Mouse (Mus musculus) heart, embryonic 12.5 days (tissue): ENCODE results near the gene Pex5l. TPM values are rescaled to one million over a fixed set of nuclear protein-coding genes. Genes with fewer than 3 reads are reported as not detected.

Experiments used
- ATAC-seq: fragments of 200-750 bp; cut with Nextera tagmentation; 2 replicates; pipeline ENCODE4 v1.8.0; 2017; ENCODE audit warnings: moderate TSS enrichment, moderate library complexity; ENCODE audit not compliant: insufficient number of reproducible peaks, low FRiP score
- H3K27ac ChIP-seq: fragments of 300-500 bp; sonication (generic); 2 replicates; pipeline ENCODE4 v1.5.1; 2016; ENCODE audit warnings: mild to moderate bottlenecking, moderate library complexity; ENCODE audit not compliant: poor library complexity, severe bottlenecking
- H3K27me3 ChIP-seq: fragments of 300-500 bp; sonication (generic); replicated peaks from 2 replicates; pipeline ENCODE4 v1.6.1; 2016; ENCODE audit warnings: mild to moderate bottlenecking, moderate library complexity
- H3K36me3 ChIP-seq: fragments of 300-500 bp; sonication (generic); 2 replicates; pipeline ENCODE4 v1.6.1; 2016; ENCODE audit warnings: mild to moderate bottlenecking, moderate library complexity
- H3K4me1 ChIP-seq: fragments of 300-500 bp; sonication (generic); replicated peaks from 2 replicates; pipeline ENCODE4 v1.6.1; 2016; ENCODE audit warnings: mild to moderate bottlenecking
- H3K4me2 ChIP-seq: fragments of 300-500 bp; sonication (generic); 2 replicates; pipeline ENCODE4 v1.6.1; 2016; ENCODE audit warnings: mild to moderate bottlenecking, moderate library complexity
- H3K4me3 ChIP-seq: fragments of 300-500 bp; sonication (generic); 2 replicates; pipeline ENCODE4 v1.5.1; 2016; ENCODE audit warnings: mild to moderate bottlenecking
- H3K9ac ChIP-seq: fragments of 300-500 bp; sonication (generic); 2 replicates; pipeline ENCODE4 v1.6.1; 2016; ENCODE audit warnings: mild to moderate bottlenecking, moderate library complexity
- H3K9me3 ChIP-seq: fragments of 300-500 bp; sonication (generic); replicated peaks from 2 replicates; pipeline ENCODE4 v1.6.1; 2016; ENCODE audit warnings: mild to moderate bottlenecking, moderate library complexity
- WGBS: fragments of 180-500 bp; shearing (Covaris S2); methylation state at CpG from one replicate; pipeline ENCODE4 v1.1.7; 2016; 5-methylcytosine and 5-hydroxymethylcytosine counted together
- polyA plus RNA-seq: library from polyadenylated mRNA; unstranded; fragments of >200 nt; fragmentation: Nextera tagmentation; extraction: Ambion mirVana; gene quantifications from 2 replicates; pipeline ENCODE4 v1.2.1, GENCODE M21; 2016

Pex5l gene
- polyA plus RNA-seq, 1 experiment from 2014 or later: not detected

DNA sequence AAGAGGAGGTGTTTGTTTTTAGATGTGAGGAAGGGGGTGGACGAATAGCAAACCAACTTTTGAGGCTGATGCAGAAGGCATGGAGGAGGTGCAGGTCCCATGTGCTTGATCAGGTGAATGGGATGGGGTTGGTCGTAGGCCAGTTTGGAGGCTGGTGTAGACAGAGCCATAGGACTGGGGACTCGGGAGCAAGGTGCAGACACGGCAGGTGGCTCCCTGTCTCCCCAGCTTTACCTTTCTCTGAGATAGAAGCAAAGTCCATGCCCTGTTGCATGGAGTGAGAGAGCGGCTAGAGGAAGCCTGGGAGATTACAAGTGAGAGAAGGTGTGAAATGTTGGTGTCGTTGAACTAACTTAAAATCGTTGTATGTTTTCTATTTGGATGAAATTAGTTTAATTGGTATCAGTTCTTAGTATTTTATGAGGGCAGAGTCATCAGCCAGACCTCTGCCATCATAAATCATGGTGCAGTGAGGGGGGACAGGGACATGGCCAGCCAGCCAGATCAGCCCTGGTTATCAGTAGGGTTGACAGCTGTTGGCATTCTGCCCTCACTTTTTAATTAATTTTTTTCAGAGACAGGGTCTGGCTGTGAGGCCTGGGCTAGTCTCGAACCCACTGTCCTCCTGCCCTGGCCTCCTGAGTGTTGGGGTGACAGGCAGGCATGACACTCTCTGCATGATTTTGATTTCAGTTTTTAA is 203.1 kb downstream of the Pex5l start:
- no peaks in the 10 kb centered on the region for H3K9me3 ChIP-seq
- no peak for ATAC-seq
- 62% methylated on average over 8 of the region's 8 CpGs for WGBS
- H3K4me3 ChIP-seq: no peak overlapping the region
- no peaks in the 10 kb centered on the region for H3K27me3 ChIP-seq
- H3K4me2 ChIP-seq: no peak overlapping the region
- H3K27ac ChIP-seq: no peak overlapping the region
- H3K36me3 ChIP-seq: peaks cover 24% of the 10 kb centered on the region
- no peak overlapping the region for H3K9ac ChIP-seq
- H3K4me1 ChIP-seq: peaks cover 13% of the 10 kb centered on the region

DNA sequence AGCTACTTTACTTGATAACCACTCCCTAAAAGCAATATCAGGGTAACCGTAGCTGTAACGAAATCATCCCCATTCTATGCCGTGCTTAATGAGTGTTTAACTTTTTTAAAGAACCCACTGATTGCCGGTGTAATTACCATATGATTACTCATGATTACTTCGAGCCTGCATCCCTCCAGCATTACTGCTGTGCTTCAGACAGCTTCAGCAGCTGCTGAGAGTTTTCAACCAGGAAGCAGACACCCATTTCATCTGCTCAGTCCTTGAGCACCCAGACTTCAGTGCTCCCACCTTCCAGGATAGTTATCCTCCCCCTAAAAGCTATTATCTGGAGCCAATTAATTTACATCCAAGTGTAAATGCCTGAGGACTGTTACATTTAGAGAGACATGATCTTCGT is 218.9 kb downstream of the Pex5l start:
- Histone ChIP-seq H3K27me3 (no peaks in the 10 kb centered on the region), H3K4me3 (no peak overlapping the region), H3K9me3 (0 out of 2 replicates have a peak, but pooled peaks cover 10% of the 10 kb centered on the region), H3K9ac (no peak overlapping the region), H3K36me3 (peaks cover 94% of the 10 kb centered on the region), H3K4me2 (no peak overlapping the region), H3K27ac (no peak overlapping the region), H3K4me1 (no peaks in the 10 kb centered on the region)
- WGBS: 87% methylated on average over 6 of the region's 6 CpGs
- ATAC-seq: no peak

DNA sequence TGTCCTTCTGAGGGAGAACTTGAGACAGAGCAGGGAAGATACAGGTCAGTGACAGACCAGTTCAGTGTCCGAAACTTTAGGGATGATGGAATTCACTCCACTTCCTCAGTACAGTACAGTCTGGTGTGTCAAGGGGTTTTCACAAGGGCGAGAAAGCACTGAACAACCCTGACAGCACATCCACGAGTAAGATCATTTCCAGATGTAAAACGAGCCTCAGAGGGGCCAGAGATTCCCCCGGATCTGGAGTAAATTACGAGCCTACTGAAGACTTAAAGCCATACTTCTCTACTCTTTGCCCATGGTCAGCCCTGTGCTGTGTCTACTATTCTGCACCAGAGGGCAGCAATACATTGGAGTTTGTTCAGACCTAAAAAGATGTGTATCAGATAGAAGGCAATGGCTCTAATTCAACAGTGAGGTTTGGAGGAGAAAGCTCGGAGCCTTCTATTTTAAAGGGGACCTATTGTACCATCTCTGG is 232.9 kb downstream of the Pex5l start:
- Histone ChIP-seq H3K4me2 (no peak overlapping the region), H3K9me3 (no peaks in the 10 kb centered on the region), H3K36me3 (peaks cover 39% of the 10 kb centered on the region), H3K27me3 (no peaks in the 10 kb centered on the region), H3K4me3 (no peak overlapping the region), H3K4me1 (peaks cover 44% of the 10 kb centered on the region), H3K9ac (no peak overlapping the region), H3K27ac (peak overlapping the region; percentile 37; the same call in 1 of the 2 replicates)
- 47% methylated on average over 7 of the region's 7 CpGs for WGBS
- ATAC-seq: no peak

DNA sequence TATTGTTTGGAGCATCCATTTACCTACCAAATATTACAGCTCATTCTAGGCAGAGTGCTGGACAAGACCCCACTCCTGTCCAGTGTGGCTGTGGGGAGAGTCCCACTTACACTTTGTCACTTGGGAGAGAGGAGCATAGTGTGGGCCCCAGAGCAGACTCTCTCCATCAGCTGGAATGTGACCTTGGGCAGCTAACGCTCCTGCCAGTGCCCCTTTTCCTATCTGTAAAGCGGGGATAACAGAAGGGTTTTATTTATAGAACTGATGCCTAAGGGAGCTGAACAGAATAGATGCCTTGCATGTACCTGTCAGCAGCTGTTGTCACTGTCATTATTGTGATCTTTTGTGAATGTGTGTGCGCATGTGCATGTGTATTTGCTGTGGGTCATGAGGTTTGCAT is 234.6 kb downstream of the Pex5l start:
- Histone ChIP-seq H3K27ac (peak overlapping the region; percentile 83), H3K27me3 (no peaks in the 10 kb centered on the region), H3K9me3 (no peaks in the 10 kb centered on the region), H3K36me3 (peaks cover 28% of the 10 kb centered on the region), H3K4me1 (peaks cover 56% of the 10 kb centered on the region), H3K4me2 (peak overlapping the region; percentile 23), H3K9ac (no peak overlapping the region), H3K4me3 (no peak overlapping the region)
- 35% methylated on average over 3 of the region's 3 CpGs for WGBS
- peak; percentile 57 for ATAC-seq

DNA sequence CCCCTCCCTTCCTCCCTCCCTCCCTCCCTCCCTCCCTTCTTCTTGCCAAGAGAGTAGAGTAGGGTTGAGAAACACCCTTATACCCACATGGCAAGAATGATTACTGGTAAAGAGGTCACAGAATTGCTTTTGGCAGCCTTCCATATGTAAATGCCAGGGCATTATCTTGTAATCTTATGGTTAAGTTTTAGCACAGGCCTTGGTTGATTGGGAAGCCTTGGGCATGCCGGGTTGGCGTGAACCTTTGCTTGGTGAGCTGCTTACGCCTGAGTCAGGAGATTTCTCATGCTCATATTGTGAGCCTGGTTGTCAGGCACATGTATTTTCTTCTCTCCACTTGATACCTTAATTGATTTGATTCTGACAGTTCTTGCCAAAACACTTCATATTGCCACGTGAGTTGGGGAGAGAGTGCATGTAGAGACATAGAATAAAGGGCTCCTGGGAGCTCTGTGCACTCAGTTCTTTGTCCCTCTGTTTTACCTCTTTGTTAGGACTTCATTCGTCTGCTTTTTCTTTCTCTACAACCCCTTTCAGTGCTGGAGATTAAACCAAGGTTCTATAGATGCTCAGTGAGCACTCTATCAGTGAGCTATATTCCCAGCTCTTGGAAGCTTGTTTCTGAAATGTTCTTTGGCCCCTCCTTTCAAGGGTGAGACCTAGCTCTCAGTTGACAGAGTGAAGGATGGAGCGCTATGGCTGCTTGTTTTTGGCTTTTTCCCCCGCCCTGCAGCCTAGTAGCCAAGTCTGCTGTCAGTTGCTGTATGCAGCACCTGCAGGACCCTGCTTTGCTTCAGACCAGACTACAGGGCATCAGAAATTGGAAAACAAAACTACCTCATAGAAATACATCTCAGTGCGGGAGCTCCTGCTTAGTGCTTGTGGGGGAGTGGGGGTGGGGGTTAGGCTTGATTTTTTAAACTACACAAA is 236.9 kb downstream of the Pex5l start:
- H3K4me1 ChIP-seq: peaks cover 59% of the 10 kb centered on the region

DNA sequence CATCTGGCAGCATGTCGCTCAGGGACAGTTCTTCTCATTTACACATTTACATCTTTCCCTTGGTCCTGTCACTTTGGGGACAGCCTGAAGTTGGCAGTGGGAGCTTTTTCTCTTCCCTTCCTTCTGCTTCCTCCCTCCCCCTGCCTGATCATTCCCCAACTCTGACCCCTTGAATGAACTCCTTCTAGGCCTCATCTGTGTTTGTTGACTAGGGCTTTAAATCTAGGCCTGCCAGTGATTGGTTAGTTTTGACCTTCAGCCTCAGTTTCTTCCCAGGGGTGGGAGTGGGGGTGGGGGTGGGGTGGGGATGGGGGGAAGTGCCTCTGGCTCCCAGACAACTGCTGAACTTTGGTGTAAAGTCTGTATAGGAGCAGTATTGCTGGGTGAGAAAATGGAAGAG is 238.4 kb downstream of the Pex5l start:
- no peak for ATAC-seq
- 63% methylated on average over 1 of the region's 1 CpGs for WGBS
- Histone ChIP-seq H3K4me2 (no peak overlapping the region), H3K27me3 (no peaks in the 10 kb centered on the region), H3K36me3 (peaks cover 34% of the 10 kb centered on the region), H3K27ac (0 out of 2 replicates have a peak overlapping the region, but pooled peaks have one; percentile 13), H3K9me3 (no peaks in the 10 kb centered on the region), H3K4me1 (peaks cover 46% of the 10 kb centered on the region), H3K9ac (no peak overlapping the region), H3K4me3 (no peak overlapping the region)

More for the DNA sequence above, 236.9 kb downstream of the Pex5l start:
- Histone ChIP-seq H3K36me3 (peaks cover 32% of the 10 kb centered on the region), H3K27me3 (no peaks in the 10 kb centered on the region), H3K4me2 (no peak overlapping the region), H3K27ac (peak overlapping the region; percentile 67), H3K9ac (no peak overlapping the region), H3K9me3 (no peaks in the 10 kb centered on the region), H3K4me3 (no peak overlapping the region)
- WGBS: 72% methylated on average over 8 of the region's 8 CpGs
- ATAC-seq: no peak

DNA sequence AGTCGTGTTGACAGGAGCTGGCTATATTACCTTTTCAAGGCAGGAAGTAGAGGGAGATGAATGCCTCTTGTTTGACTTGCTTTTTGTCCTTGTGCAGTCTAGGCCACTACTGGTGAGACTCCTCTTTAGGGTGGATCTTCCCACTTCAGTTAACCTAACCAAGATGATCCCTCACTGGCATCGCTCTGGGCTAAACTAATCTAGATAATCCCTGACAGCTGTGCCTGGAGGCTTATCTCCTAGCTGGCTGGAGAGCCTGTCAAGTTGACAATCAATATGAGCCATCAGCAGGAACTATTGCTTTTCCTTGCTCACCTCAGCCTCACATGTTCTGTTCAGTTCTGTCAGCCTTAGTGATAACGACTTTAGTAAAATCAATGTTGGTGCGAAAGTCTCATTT is 239.6 kb downstream of the Pex5l start:
- WGBS: 38% methylated on average over 4 of the region's 4 CpGs
- Histone ChIP-seq H3K4me2 (no peak overlapping the region), H3K4me3 (no peak overlapping the region), H3K9me3 (no peaks in the 10 kb centered on the region), H3K27ac (0 out of 2 replicates have a peak overlapping the region, but pooled peaks have one; percentile 11), H3K27me3 (no peaks in the 10 kb centered on the region), H3K4me1 (peaks cover 38% of the 10 kb centered on the region), H3K9ac (no peak overlapping the region), H3K36me3 (peaks cover 39% of the 10 kb centered on the region)
- no peak for ATAC-seq
